Mouse (Mus musculus): ENCODE data around the gene Scgb2b21. TPM values are rescaled to one million over a fixed set of nuclear protein-coding genes. Genes with fewer than 3 reads are reported as not detected.
"Not testable (repeated sequence)": the region's sequence is repeated elsewhere in the genome, so short reads cannot be mapped to it uniquely, and the experiment has no call there.

Scgb2b21 gene
- polyA plus RNA-seq (2016; fragmentation: Nextera tagmentation; extraction: Ambion mirVana): not detected in 2 replicates

DNA sequence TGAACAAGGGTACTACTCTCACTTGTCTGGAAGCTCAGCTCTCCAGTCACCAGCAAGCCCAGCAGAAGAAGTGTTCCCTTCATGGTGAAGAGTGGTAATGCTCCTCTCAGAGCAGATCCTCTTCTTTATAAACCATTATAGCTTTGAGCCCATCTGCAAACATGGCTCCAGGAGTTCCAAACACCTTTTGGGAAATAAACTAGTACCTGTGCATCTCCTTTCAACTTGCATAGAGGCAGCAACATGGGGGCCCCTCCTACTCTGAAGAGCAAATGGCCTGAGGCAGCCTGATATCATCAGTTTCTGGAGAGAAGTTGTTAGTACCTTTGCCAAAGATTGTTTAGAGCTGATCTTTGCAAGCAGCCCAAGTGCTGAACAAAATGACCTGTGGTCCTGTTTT is at the start of gene Scgb2b21:
TSS of gene Scgb2b21 (minus strand) at position 101 of the 400 bp plus-strand sequence.
- no peak for ATAC-seq

DNA sequence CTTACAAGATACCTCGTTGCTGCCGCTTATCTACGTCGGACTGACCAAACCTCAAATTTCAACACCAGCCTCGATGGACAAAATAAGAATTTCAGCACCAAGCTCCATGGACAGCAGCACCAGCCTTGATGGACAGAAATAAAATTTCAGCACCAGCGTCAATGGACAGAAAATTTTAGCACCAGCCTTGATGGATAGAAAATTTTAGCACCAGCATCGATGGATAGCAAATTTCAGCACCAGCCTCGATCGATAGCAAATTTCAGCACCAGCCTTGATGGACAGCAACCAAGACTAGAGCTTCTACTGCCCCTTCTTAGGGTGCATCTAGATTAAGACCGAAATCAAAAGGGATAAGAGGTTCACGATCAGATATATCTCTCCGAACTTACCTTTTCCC is 23.2 kb upstream of the Scgb2b21 start:
- not testable (repeated sequence) for H3K9ac ChIP-seq; H3K36me3 ChIP-seq; H3K4me3 ChIP-seq; H3K27me3 ChIP-seq (replicated peaks); ATAC-seq; H3K27ac ChIP-seq; H3K4me2 ChIP-seq; H3K4me1 ChIP-seq
- peaks cover 23% of the 10 kb centered on the region for H3K9me3 ChIP-seq (replicated peaks)
- WGBS (ENCODE audit: insufficient replicate concordance): 77% methylated on average over 12 of the region's 12 CpGs

More for the DNA sequence above, at the start of gene Scgb2b21:
- peaks cover 33% of the 10 kb centered on the region for H3K9me3 ChIP-seq (replicated peaks)
- H3K4me3 ChIP-seq: no peak within 1 kb of the TSS
- H3K27ac ChIP-seq: no peak within 1 kb of the TSS
- no peak within 1 kb of the TSS for H3K9ac ChIP-seq
- no peak within 1 kb of the TSS for H3K4me2 ChIP-seq
- no peaks in the 10 kb centered on the region for H3K27me3 ChIP-seq (replicated peaks)
- no peaks in the 10 kb centered on the region for H3K36me3 ChIP-seq
- H3K4me1 ChIP-seq: no peaks in the 10 kb centered on the region

Other genes starting within 250 kb of the Scgb2b21 start
- not detected in 2 replicates for gene Scgb2b19, start 240.1 kb downstream of the Scgb2b21 start, polyA plus RNA-seq (2016; fragmentation: Nextera tagmentation; extraction: Ambion mirVana)
- gene Scgb1b19, start 233.2 kb downstream of the Scgb2b21 start, polyA plus RNA-seq (2016; fragmentation: Nextera tagmentation; extraction: Ambion mirVana): not detected in 2 replicates
- gene Scgb2b20, start 154.1 kb downstream of the Scgb2b21 start, polyA plus RNA-seq (2016; fragmentation: Nextera tagmentation; extraction: Ambion mirVana): not detected in 2 replicates
- gene Scgb1b20, start 147.2 kb downstream of the Scgb2b21 start, polyA plus RNA-seq (2016; fragmentation: Nextera tagmentation; extraction: Ambion mirVana): not detected in 2 replicates
- not detected in 2 replicates for gene Scgb2b24, start 218.9 kb upstream of the Scgb2b21 start, polyA plus RNA-seq (2016; fragmentation: Nextera tagmentation; extraction: Ambion mirVana)
- not detected in 2 replicates for gene Scgb1b24, start 223.3 kb upstream of the Scgb2b21 start, polyA plus RNA-seq (2016; fragmentation: Nextera tagmentation; extraction: Ambion mirVana)